In the genomic region with DNA sequence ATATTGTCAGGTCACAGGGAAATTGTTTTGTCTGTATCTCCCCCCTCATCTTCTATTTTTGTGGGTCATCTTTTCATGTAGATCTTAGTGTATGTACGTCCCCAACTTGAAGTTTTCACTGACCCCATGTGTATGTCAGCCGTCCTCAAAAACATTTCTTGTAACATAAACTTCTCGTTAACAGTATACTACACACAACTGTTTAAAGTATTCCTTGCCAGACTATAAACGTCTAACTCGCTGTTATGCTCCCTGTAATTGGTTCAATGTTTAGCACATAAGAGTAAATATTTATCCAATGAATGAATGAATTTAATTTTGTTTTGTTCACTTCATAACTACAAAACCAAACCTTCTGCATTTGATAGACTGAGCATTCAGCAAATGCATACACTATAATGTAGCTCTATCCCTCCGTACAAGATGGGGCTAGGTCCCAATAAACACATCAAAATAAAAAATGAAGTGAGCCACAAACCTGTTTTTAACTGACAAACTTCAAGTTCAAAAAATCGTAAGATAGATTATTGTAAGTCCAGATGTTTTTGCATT, we compare ENCODE assay signal across 19 mouse cellular contexts.
"Had no signal": no experiment of that assay in that cellular context is flagged by ENCODE, and none has a peak within 500 bp of the region (broad histone marks: within the 10 kb centered on the region; RNA-seq: fewer than 3 reads in every experiment).

No protein-coding gene starts in this region.

- H3K4me2 ChIP-seq: liver, embryonic 12.5 days; midbrain, embryonic 12.5 days; neural tube, embryonic 13.5 days; neural tube, embryonic 15.5 days had no signal

- H3K9me3 ChIP-seq: liver, embryonic 12.5 days; midbrain, embryonic 10.5 days; midbrain, embryonic 12.5 days; neural tube, embryonic 13.5 days; neural tube, embryonic 15.5 days had no signal

- H3K36me3 ChIP-seq: liver, embryonic 12.5 days; midbrain, embryonic 10.5 days; midbrain, embryonic 12.5 days; neural tube, embryonic 13.5 days; neural tube, embryonic 15.5 days had no signal

- H3K9ac ChIP-seq: liver, embryonic 12.5 days; liver, embryonic 14.5 days; midbrain, embryonic 12.5 days; neural tube, embryonic 13.5 days; neural tube, embryonic 15.5 days had no signal

- H3K27ac ChIP-seq: liver, embryonic 12.5 days; liver, embryonic 14.5 days; midbrain, embryonic 10.5 days; midbrain, embryonic 12.5 days; neural tube, embryonic 13.5 days; neural tube, embryonic 15.5 days had no signal

- DNase-seq: lung, adult 2 months; lung, postnatal 4 days; midbrain, embryonic 14.5 days; retina, postnatal 1 day; right cerebral cortex, adult 18-20 months; right cerebral cortex, postnatal 25 days; right cerebral cortex, postnatal 4 days; spleen, adult 18-20 months; thymus, adult 18-20 months; thymus, postnatal 14 days; thymus, postnatal 36 days had no signal

- H3K4me1 ChIP-seq: liver, embryonic 12.5 days; midbrain, embryonic 10.5 days; midbrain, embryonic 12.5 days; neural tube, embryonic 13.5 days; neural tube, embryonic 15.5 days had no signal

- ATAC-seq: liver, embryonic 12.5 days; midbrain, embryonic 16.5 days had no signal

- H3K27me3 ChIP-seq: liver, embryonic 12.5 days; midbrain, embryonic 12.5 days; neural tube, embryonic 13.5 days; neural tube, embryonic 15.5 days had no signal

- H3K4me3 ChIP-seq: liver, embryonic 12.5 days; midbrain, embryonic 10.5 days; midbrain, embryonic 12.5 days; myocyte; neural tube, embryonic 13.5 days; neural tube, embryonic 15.5 days had no signal
